Mouse (Mus musculus): ENCODE data around the gene Rxfp2.

The Rxfp2 gene

GRCm38 (mm10) chr5:150018656-150019055 is at the start of gene Rxfp2:
Gene Rxfp2 (plus strand): TSS chr5:150018675.
- no peak for DNase-seq

DNA sequence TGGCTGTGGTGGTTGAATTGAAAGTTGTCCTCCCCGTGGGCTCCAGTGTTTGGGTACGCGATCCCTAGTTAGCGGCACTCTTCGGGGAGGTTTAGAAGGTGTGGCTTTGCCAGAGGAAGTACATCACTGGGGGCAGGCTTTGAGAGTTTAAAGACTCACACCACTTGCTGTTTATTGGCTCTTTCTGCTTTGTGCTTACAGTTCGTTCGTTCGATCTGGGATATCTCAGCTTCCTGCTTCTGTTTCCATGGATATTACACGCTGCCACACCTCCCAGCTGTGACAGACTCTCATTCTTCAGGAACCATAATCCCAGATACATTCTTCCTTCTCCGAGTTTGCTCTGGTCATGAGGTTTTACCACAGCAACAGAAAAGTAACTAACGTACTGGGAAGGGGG is 48.2 kb upstream of the Rxfp2 start:
- DNase-seq: no peak

- DNase-seq: no peak
Observed at GRCm38 (mm10) chr5:149977027-149977426, 41.4 kb upstream of the Rxfp2 start.

- DNase-seq: peak; percentile 38
Observed at GRCm38 (mm10) chr5:149983621-149984020, 34.9 kb upstream of the Rxfp2 start.

DNA sequence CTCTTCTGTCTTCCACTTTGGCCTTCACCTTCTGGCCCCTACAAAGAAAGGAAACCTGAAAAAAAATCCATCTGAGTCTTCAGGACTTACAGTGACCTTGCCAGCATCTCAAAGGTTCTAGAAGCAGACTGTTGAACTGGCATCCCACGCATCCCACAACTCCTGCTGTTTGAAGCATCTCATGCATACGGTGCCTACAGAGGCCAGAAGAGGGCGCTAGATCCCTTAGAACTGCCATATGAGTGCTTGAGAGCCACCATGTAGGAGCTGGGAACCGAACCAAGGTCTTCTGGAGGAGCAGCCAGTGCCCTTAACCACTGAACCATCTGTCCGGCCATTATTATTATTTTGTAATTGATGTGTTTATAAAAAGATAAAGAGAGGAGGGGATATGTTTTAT is 23.9 kb upstream of the Rxfp2 start:
- no peak for DNase-seq

- no peak for DNase-seq
Observed at GRCm38 (mm10) chr5:149996614-149997013, 21.9 kb upstream of the Rxfp2 start.

GRCm38 (mm10) chr5:149997321-149998034 is 21.0 kb upstream of the Rxfp2 start:
- DNase-seq: peak; percentile 49

DNA sequence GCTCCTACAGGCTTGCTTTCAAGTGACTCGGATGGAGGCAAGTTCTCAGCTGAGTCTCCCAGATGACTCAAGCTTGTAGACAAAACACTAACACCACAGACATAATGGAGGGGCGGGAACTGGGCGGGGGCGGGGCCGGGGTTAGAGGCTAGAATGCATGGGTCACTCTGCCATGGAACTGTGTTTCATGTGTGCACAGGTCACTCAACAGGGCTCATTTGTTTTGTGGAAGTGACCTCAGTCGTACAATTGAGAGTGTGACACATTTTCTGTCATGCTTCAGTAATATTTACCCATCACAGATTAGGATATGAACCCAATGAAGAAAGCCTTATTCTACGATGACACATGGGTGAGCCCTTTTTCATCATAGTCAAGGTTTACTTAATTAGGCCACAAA is 20.2 kb upstream of the Rxfp2 start:
- no peak for DNase-seq

- no peak for DNase-seq
Observed at GRCm38 (mm10) chr5:150005355-150005754, 13.1 kb upstream of the Rxfp2 start.

DNA sequence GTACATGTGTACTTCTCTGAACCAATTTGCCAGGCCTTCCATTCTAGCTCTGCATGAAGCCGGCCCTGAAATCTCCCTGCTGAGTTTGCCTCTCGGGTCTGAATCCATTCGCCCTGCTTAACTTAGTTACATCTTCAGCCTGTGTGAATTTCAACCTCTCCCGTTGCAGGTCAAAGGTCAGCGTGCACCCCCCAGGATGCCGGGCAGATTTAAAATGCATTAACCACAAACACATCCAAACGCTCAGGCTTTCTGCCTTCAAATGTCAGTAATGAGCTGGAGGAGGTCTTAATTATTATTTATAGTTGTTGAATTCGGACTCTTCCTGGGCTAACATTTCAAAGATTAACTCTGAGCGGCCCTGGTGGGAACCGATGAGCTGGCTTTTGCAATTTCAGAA is 1.6 kb upstream of the Rxfp2 start:
- DNase-seq: no peak

DNA sequence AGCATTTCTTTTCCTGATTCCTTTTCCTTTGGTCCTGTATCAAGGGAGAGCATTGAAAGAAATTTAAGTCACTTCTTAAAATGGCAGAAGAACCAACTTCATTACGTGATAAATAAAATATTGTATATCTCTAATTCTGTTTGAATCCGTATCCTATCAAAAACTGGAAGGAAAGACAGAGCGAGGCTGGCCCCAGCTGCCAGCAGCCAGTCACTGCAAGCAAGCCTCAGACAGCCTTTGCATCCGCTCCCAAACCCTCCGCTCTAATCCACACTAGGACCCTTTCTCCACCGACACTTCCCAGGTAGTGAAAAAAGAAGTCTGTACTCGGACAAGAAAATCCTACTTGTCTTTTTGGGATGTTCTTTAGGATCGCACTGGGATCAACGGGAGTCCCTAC is 803 bp upstream of the Rxfp2 start:
- no peak for DNase-seq

DNA sequence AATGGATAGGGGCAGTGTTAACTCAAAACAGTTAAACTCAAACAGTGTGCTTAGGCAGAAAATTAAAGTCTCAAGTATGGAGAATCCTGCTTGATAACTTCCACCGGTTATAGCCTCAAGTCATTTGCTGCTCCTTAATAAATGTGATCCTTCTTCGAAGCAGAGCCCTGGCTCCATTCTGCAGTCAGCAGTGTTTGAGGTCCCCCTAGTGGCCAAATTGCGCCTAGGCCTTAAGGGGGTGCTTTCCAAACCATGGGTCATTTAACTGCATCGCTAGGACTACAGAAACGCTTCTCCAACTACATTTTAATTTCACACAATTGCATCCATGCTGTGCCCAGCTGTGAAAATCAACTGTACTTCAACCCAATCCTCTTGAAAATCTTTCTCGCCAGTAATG is 2.4 kb downstream of the Rxfp2 start:
- peak; percentile 87 for DNase-seq

DNA sequence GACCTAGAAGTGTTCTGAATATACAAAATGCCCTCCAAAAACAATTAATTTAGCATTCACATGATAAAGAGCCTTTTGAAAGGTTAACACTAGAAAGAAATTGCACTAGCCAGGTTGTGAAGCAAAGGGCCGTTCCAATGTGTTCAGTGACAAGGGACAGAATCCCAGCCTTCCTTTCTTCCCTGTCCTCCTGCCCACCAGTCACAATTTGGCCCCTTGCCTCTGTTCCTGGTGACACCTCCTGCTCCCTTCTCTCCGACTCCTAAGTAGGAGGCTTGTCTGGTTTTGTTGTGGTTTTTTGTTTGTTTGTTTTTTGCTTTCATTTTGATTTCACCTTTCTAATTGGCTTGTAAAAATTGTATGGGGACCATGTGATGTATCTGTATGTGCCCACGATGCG is 3.3 kb downstream of the Rxfp2 start:
- DNase-seq: no peak

DNA sequence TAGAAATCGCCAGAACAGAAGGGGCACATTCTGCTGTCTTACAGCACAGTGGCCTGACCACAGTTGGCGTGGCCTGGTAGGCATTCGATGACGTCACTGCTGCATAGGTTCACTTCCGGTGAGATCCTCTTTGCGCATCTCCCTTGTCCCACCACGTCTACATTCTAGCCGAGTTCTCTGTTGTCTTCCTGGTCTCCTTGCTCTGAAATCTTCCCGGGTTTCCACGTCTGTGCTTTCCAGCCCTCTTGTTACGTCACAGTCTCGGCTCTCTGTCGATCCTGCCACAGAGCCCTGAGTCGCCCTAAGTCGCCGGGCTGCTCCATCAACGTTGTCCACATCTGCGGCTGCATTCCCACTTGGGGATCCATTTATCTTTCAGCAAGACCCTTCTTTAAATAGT is 4.1 kb downstream of the Rxfp2 start:
- DNase-seq: no peak

DNA sequence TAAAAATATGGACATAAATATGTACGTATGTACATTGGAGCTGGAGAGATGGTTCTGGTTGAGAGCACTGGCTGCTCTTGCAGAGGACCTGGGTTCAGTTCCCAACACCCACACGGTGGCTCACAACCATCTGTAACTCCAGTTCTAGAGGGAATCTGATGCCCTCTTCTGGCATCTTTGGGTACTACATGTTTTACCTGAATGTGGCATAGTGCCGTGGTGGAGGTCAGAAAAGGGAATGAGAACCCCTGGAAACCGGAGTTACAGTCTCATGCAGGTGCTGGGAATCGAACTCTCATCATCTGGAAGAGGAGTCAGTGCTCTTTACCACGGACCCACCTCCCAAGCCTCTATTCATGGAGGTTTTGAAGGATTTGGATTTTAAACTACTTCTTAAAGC is 5.0 kb downstream of the Rxfp2 start:
- no peak for DNase-seq

GRCm38 (mm10) chr5:150024188-150024587 is 5.7 kb downstream of the Rxfp2 start:
- DNase-seq: no peak

- no peak for DNase-seq
Observed at GRCm38 (mm10) chr5:150024901-150025300, 6.4 kb downstream of the Rxfp2 start.

DNA sequence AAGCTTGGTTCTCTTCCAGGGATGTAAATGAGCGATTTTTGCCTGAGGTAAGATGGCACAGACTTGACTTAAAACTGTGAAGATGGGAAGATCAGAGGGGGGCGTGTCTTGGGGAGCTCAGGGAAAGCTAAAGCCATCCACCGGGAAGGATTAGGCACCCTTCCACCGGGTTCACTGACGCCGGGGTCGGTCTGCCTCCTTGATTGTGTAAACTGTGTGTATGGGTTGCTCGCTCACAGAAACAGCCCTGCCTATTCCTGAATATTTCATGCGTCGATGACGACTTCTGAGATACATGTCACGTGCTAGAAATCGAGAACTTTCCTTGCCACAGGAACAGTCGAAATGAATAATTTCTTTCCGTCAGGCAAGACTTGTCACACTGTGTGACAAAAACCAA is 6.9 kb downstream of the Rxfp2 start:
- no peak for DNase-seq

- no peak for DNase-seq
Observed at GRCm38 (mm10) chr5:150026509-150027087, 8.1 kb downstream of the Rxfp2 start.

DNA sequence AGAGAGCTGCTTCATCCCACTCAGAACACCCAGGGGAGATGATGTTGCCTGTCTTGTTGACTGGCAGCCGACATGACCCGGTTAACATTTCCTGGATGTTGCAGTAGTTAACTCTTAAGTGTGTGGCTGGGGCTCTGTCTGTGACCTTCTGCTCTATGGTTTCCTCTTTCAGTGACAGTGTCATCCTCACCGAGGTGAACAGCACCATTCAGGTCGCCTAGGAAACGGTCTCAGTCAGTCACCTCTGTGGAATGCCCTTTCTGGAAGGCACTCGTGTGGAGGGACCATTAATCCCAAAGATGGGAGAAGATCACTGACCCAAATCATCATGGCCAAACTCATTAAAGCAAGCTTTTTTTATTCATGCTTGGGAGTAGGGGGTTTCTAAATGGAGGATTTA is 12.7 kb downstream of the Rxfp2 start:
- no peak for DNase-seq

DNA sequence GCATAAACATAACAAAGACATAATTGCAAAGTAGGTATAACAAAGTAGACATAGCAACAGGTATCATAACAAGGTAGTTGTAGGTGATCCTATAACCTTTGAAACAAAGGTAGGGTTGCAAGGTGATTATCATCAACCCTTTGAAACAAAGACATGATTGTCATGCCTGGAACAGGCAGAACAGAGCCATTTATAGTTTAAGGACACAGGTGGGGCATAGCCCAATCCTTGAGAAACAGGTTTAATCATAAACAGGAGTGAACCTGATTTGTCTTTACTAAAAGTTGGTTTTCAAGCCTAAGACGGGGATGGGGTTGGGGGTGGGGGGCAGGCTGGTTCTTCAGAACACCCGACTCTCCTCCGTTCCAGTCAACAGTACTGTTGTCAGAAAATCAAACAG is 13.2 kb downstream of the Rxfp2 start:
- DNase-seq: no peak

GRCm38 (mm10) chr5:150032075-150032492 is 13.6 kb downstream of the Rxfp2 start:
- DNase-seq: peak; percentile 65

DNA sequence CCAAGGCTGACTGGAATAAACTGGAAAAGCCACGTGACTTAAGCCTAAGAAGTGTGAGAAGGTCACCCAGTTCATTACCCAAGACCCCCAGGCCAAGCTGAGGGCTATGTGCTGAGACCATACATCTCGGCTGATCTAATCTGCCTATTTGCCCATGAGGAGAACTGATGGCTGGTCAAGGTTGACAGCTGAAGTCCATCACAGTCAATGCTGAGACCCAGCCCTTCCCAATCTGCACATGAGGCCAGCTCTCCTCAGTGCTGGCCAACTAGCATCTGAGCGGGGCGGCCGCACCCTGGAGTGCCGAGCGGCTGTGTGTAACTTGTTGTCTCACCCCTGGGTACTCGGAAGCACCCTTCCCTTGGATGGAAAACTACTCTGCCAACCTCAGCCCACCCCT is 17.8 kb downstream of the Rxfp2 start:
- DNase-seq: no peak

DNA sequence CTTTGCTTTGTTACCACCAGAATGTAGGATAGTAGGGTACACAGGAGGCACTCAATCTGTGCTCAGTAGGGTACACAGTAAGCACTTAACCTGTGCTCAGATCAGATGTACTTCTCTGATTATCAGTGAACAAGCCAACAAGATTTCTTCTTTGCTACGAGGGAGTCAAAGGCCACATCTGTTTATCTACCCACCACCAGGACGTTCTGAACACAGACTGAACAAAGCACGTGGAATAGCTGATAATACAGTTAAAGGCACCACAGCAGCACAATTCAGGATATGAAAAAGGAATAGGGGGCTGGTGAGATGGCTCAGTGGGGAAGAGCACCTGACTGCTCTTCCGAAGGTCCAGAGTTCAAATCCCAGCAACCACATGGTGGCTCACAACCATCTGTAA is 18.4 kb downstream of the Rxfp2 start:
- DNase-seq: no peak

DNA sequence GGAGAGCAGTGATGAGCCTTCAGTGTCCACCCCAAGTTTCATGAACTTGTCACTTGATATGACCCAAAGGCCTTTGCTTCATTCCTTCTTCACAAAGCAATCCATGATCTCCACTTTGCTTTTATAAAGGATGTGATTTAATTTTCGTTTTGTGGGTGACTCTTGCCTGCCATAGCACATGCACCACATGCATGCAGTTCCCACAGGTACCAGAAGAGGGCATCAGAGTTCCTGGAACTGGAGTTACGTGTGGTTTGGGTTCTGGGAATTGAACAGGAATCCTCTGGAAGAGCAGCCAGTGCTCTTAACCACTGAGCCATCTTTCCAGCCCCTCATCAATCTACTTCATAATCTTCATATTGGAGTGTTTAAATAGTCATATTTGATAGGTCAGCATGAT is 26.1 kb downstream of the Rxfp2 start:
- DNase-seq: no peak
